Mouse (Mus musculus) forebrain, embryonic 10.5 days (tissue): ENCODE measurements around the gene Flnb. TPM values are rescaled to one million over a fixed set of nuclear protein-coding genes. Genes with fewer than 3 reads are reported as not detected.

ENCODE experiments used
- DNase-seq: peaks from one replicate; pipeline ENCODE4 v3.0.0-alpha.2; 2017; ENCODE audit warnings: low spot score; ENCODE audit errors: extremely low spot score
- H3K27ac ChIP-seq: fragments of 300-500 bp; sonication (generic); 2 replicates; pipeline ENCODE4 v1.5.1; 2016; ENCODE audit warnings: mild to moderate bottlenecking
- H3K27me3 ChIP-seq: fragments of 300-500 bp; sonication (generic); 2 replicates; pipeline ENCODE4 v1.6.1; 2016; ENCODE audit warnings: mild to moderate bottlenecking; ENCODE audit not compliant: poor library complexity, severe bottlenecking
- H3K36me3 ChIP-seq: fragments of 300-500 bp; sonication (generic); replicated peaks from 2 replicates; pipeline ENCODE4 v1.6.1; 2016; ENCODE audit warnings: mild to moderate bottlenecking, moderate library complexity
- H3K4me1 ChIP-seq: fragments of 300-500 bp; sonication (generic); 2 replicates; pipeline ENCODE4 v1.6.1; 2016
- H3K4me3 ChIP-seq: fragments of 300-500 bp; sonication (generic); 2 replicates; pipeline ENCODE4 v1.5.1; 2016; ENCODE audit warnings: mild to moderate bottlenecking, moderate library complexity
- H3K9me3 ChIP-seq: fragments of 300-500 bp; sonication (generic); 2 replicates; pipeline ENCODE4 v1.6.1; 2016; ENCODE audit warnings: mild to moderate bottlenecking, moderate library complexity
- WGBS: fragments of 180-500 bp; shearing (Covaris S2); methylation state at CpG from one replicate; pipeline ENCODE4 v1.1.7; 2016; 5-methylcytosine and 5-hydroxymethylcytosine counted together
- polyA plus RNA-seq: library from polyadenylated mRNA; unstranded; fragments of >200 nt; fragmentation: Nextera tagmentation; extraction: Ambion mirVana; gene quantifications from 2 replicates; pipeline ENCODE4 v1.2.1, GENCODE M21; 2016

The Flnb gene
- polyA plus RNA-seq, 1 experiment from 2014 or later = 22.9 TPM

DNA sequence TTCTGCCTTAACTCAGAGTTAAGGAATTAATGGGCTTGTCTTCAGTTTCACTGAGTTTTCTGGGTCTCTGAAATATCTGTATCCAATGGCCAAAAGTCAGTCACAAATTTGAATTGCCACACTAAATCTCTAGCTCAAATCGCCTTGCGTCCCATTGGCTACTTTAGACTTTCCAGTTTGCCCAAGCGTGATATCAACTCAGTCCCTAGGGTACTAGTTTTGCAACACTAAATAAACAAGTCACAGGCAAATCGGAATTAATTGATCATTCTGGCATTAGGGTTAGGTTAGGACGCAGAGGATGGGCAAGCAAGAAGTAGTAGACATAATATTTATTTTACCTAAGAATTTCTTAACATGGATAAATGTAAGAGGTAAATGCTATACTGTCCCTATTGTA is 182.5 kb downstream of the Flnb start:
- Histone ChIP-seq H3K9me3 (no peaks in the 10 kb centered on the region), H3K4me3 (no peak overlapping the region), H3K27ac (no peak overlapping the region), H3K27me3 (peaks cover 53% of the 10 kb centered on the region), H3K4me1 (peaks cover 33% of the 10 kb centered on the region), H3K36me3 (no peaks in the 10 kb centered on the region)
- no peak for DNase-seq
- WGBS = 87% methylated on average over 5 of the region's 5 CpGs

Other genes starting within 250 kb of the Flnb start
- gene Gm3558, start 249.4 kb upstream of the Flnb start, polyA plus RNA-seq = 0.58 and 0.90 TPM in 2 replicates
- not detected in 2 replicates for gene Gm10338, start 222.4 kb upstream of the Flnb start, polyA plus RNA-seq
- not detected in 2 replicates for gene Gm10128, start 174.0 kb upstream of the Flnb start, polyA plus RNA-seq
- gene Gm26661, start 26.4 kb upstream of the Flnb start, polyA plus RNA-seq = not detected in 2 replicates
- gene Gm45521, start 139.3 kb downstream of the Flnb start, polyA plus RNA-seq = 0.22 and 0.32 TPM in 2 replicates
- not detected in 2 replicates for gene Dnase1l3, start 176.6 kb downstream of the Flnb start, polyA plus RNA-seq
- gene Abhd6, start 184.9 kb downstream of the Flnb start, polyA plus RNA-seq = 18.6 and 20.2 TPM in 2 replicates